Mouse (Mus musculus) MEL (cell line): ENCODE data around the gene Oprm1. TPM values are rescaled to one million over a fixed set of nuclear protein-coding genes. Genes with fewer than 3 reads are reported as not detected.

Experiments used
- DNase-seq: peaks from one replicate; pipeline ENCODE4 v3.0.0; 2011; ENCODE audit warnings: low read depth, low spot score
- H3K27ac ChIP-seq: 2 replicates; pipeline ENCODE4 v1.5.1; 2012; ENCODE audit warnings: low read depth, mild to moderate bottlenecking, control low read depth, low read length, moderate library complexity; ENCODE audit not compliant: control insufficient read depth
- H3K27me3 ChIP-seq, 2 experiments: fragments of 150-350 bp in 1 of 2; sonication (generic) in 1 of 2; 2 replicates each; pipeline ENCODE4 v1.6.1; 2012; ENCODE audit warnings: low read length in 2 of 2, mild to moderate bottlenecking in 2 of 2, improper control_type of control experiment in 1 of 2, moderate library complexity in 1 of 2; ENCODE audit not compliant: insufficient read depth in 2 of 2, control insufficient read depth in 1 of 2
- H3K36me3 ChIP-seq, 2 experiments: 2 replicates each; pipeline ENCODE4 v1.6.1; 2012 to 2014; ENCODE audit warnings: low read length in 2 of 2, improper control_type of control experiment in 1 of 2, inconsistent platforms in 1 of 2, mild to moderate bottlenecking in 1 of 2; ENCODE audit not compliant: insufficient read depth in 2 of 2, control insufficient read depth in 1 of 2
- H3K4me1 ChIP-seq, 2 experiments: fragments of 150-350 bp in 1 of 2; sonication (generic) in 1 of 2; 2 replicates each; pipeline ENCODE4 v1.6.1; 2012; ENCODE audit warnings: low read length in 2 of 2, improper control_type of control experiment in 1 of 2, mild to moderate bottlenecking in 1 of 2; ENCODE audit not compliant: insufficient read depth in 2 of 2, control insufficient read depth in 1 of 2
- H3K4me3 ChIP-seq, 2 experiments: fragments of 150-350 bp in 1 of 2; sonication (generic) in 1 of 2; 2 replicates each; pipeline ENCODE4 v1.5.1; 2012; ENCODE audit warnings: low read depth in 2 of 2, low read length in 2 of 2, mild to moderate bottlenecking in 2 of 2, moderate library complexity in 2 of 2, control low read depth in 1 of 2, improper control_type of control experiment in 1 of 2; ENCODE audit not compliant: control insufficient read depth in 1 of 2, insufficient read depth in 1 of 2
- H3K79me2 ChIP-seq: 2 replicates; pipeline ENCODE4 v1.6.1; 2012; ENCODE audit warnings: mild to moderate bottlenecking, low read length, moderate library complexity; ENCODE audit not compliant: control insufficient read depth, poor library complexity, insufficient read depth
- H3K9ac ChIP-seq: 2 replicates; pipeline ENCODE4 v1.6.1; 2012; ENCODE audit warnings: low read depth, mild to moderate bottlenecking, control low read depth, low read length, moderate library complexity; ENCODE audit not compliant: control insufficient read depth, poor library complexity, severe bottlenecking
- H3K9me3 ChIP-seq: fragments of 150-350 bp; sonication (generic); replicated peaks from 2 replicates; pipeline ENCODE4 v1.6.1; 2012; ENCODE audit warnings: mild to moderate bottlenecking, low read length, improper control_type of control experiment, moderate library complexity; ENCODE audit not compliant: insufficient read depth
- BHLHE40 ChIP-seq: IDR thresholded peaks from 2 replicates; pipeline ENCODE4 v1.6.1; 2012; ENCODE audit warnings: low read depth, mild to moderate bottlenecking, inconsistent platforms, low read length, improper control_type of control experiment, borderline replicate concordance
- CHD1 ChIP-seq: IDR thresholded peaks from 2 replicates; pipeline ENCODE4 v1.6.1; 2012; ENCODE audit warnings: low read depth, mild to moderate bottlenecking, inconsistent platforms, low read length, improper control_type of control experiment
- CHD2 ChIP-seq: IDR thresholded peaks from 2 replicates; pipeline ENCODE4 v1.6.1; 2011; ENCODE audit warnings: low read length, improper control_type of control experiment
- E2F4 ChIP-seq: IDR thresholded peaks from 2 replicates; pipeline ENCODE4 v1.6.1; 2011; ENCODE audit warnings: low read depth, low read length, improper control_type of control experiment, borderline replicate concordance
- ETS1 ChIP-seq: IDR thresholded peaks from 2 replicates; pipeline ENCODE4 v1.6.1; 2012; ENCODE audit warnings: low read depth, mild to moderate bottlenecking, inconsistent platforms, low read length, improper control_type of control experiment, moderate library complexity
- GABPA ChIP-seq: IDR thresholded peaks from 2 replicates; pipeline ENCODE4 v1.6.1; 2012; ENCODE audit warnings: low read depth, mild to moderate bottlenecking, inconsistent platforms, low read length, improper control_type of control experiment, moderate library complexity
- GATA1 ChIP-seq: IDR thresholded peaks from 2 replicates; pipeline ENCODE4 v1.6.1; 2011; ENCODE audit warnings: low read depth, low read length, improper control_type of control experiment
- HCFC1 ChIP-seq: IDR thresholded peaks from 2 replicates; pipeline ENCODE4 v1.6.1; 2012; ENCODE audit warnings: low read depth, mild to moderate bottlenecking, inconsistent platforms, low read length, improper control_type of control experiment, moderate library complexity
- JUND ChIP-seq: IDR thresholded peaks from 2 replicates; pipeline ENCODE4 v1.6.1; 2011; ENCODE audit warnings: low read depth, mild to moderate bottlenecking, improper control_type of control experiment, low read length
- KAT2A ChIP-seq: conservative IDR thresholded peaks from 2 replicates; pipeline ENCODE4 v1.6.1; 2012; ENCODE audit warnings: low read depth, low read length, improper control_type of control experiment, inconsistent platforms
- MAFK ChIP-seq: IDR thresholded peaks from 2 replicates; pipeline ENCODE4 v1.6.1; 2011; ENCODE audit warnings: low read depth, mild to moderate bottlenecking, low read length, improper control_type of control experiment, borderline replicate concordance
- MEF2A ChIP-seq: IDR thresholded peaks from 2 replicates; pipeline ENCODE4 v1.6.1; 2014; ENCODE audit warnings: low read depth, mild to moderate bottlenecking, inconsistent platforms, low read length, improper control_type of control experiment; ENCODE audit not compliant: poor library complexity, insufficient replicate concordance, severe bottlenecking; ENCODE audit errors: extremely low read depth
- MYB ChIP-seq: IDR thresholded peaks from 2 replicates; pipeline ENCODE4 v1.6.1; 2011; ENCODE audit warnings: mild to moderate bottlenecking, low read depth, low read length, improper control_type of control experiment
- MYC ChIP-seq: IDR thresholded peaks from 2 replicates; pipeline ENCODE4 v1.6.1; 2011; ENCODE audit warnings: low read depth, mild to moderate bottlenecking, low read length, improper control_type of control experiment, moderate library complexity
- NELFE ChIP-seq: IDR thresholded peaks from 2 replicates; pipeline ENCODE4 v1.6.1; 2011; ENCODE audit warnings: low read depth, low read length, improper control_type of control experiment
- NRF1 ChIP-seq: IDR thresholded peaks from 2 replicates; pipeline ENCODE4 v1.6.1; 2014; ENCODE audit warnings: low read depth, mild to moderate bottlenecking, inconsistent platforms, low read length, improper control_type of control experiment, moderate library complexity; ENCODE audit not compliant: poor library complexity, insufficient read depth, severe bottlenecking
- POLR2AphosphoS2 ChIP-seq: IDR thresholded peaks from 2 replicates; pipeline ENCODE4 v1.6.1; 2011; ENCODE audit warnings: low read length, improper control_type of control experiment
- POLR2AphosphoS5 ChIP-seq: IDR thresholded peaks from 2 replicates; pipeline ENCODE4 v1.6.1; 2012; ENCODE audit warnings: low read depth, borderline replicate concordance, mild to moderate bottlenecking, inconsistent platforms, low read length, moderate library complexity, mixed read lengths
- RAD21 ChIP-seq: IDR thresholded peaks from 2 replicates; pipeline ENCODE4 v1.6.1; 2011; ENCODE audit warnings: mild to moderate bottlenecking, low read depth, low read length, improper control_type of control experiment
- TAL1 ChIP-seq: IDR thresholded peaks from 2 replicates; pipeline ENCODE4 v1.6.1; 2012; ENCODE audit warnings: mild to moderate bottlenecking, inconsistent platforms, low read length, moderate library complexity, mixed read lengths
- UBTF ChIP-seq: IDR thresholded peaks from 2 replicates; pipeline ENCODE4 v1.6.1; 2012; ENCODE audit warnings: low read depth, mild to moderate bottlenecking, inconsistent platforms, low read length, improper control_type of control experiment, moderate library complexity, borderline replicate concordance; ENCODE audit not compliant: insufficient read depth
- USF1 ChIP-seq: IDR thresholded peaks from 2 replicates; pipeline ENCODE4 v1.6.1; 2014; ENCODE audit warnings: low read depth, mild to moderate bottlenecking, inconsistent platforms, low read length, improper control_type of control experiment, moderate library complexity
- ZMIZ1 ChIP-seq: IDR thresholded peaks from 2 replicates; pipeline ENCODE4 v1.6.1; 2012; ENCODE audit warnings: low read depth, mild to moderate bottlenecking, inconsistent platforms, low read length, improper control_type of control experiment, moderate library complexity
- polyA plus RNA-seq, 2 experiments: library from polyadenylated mRNA; stranded (reverse) in 1 of 2; unstranded in 1 of 2; fragments of >175 nt in 1 of 2; fragments of >200 nt in 1 of 2; gene quantifications; 2 replicates each; pipeline versions ENCODE4 v1.2.1 to v1.2.4; 2012; ENCODE audit warnings: low replicate concordance in 2 of 2, low read depth in 1 of 2; ENCODE audit not compliant: insufficient read length in 2 of 2, insufficient read depth in 1 of 2, missing spikeins in 1 of 2
- total RNA-seq: library from RNA; depleted of rRNA; stranded (reverse); fragments of 300-350 nt; gene quantifications from 2 replicates; pipeline ENCODE4 v1.2.3, GENCODE M21; 2012

The Oprm1 gene
- total and polyA plus RNA-seq, 3 experiments: not detected

- no peak for TF ChIP-seq CHD1
- no peak for TF ChIP-seq NRF1
- TF ChIP-seq MYC: no peak
- no peak for TF ChIP-seq MEF2A
- no peak for TF ChIP-seq MAFK
- TF ChIP-seq BHLHE40: no peak
- TF ChIP-seq GABPA: no peak
- TF ChIP-seq USF1: no peak
- TF ChIP-seq GATA1: no peak
- no peak for TF ChIP-seq NELFE
- no peak for TF ChIP-seq UBTF
- TF ChIP-seq POLR2AphosphoS5: no peak
- TF ChIP-seq MYB: no peak
- TF ChIP-seq JUND: no peak
- H3K27ac ChIP-seq: no peak overlapping the region
- no peaks in the 10 kb centered on the region for H3K27me3 ChIP-seq
- DNase-seq: no peak
- H3K9me3 ChIP-seq: no peaks in the 10 kb centered on the region
- H3K9ac ChIP-seq: no peak overlapping the region
- no peaks in the 10 kb centered on the region for H3K36me3 ChIP-seq
- no peak overlapping the region for H3K4me3 ChIP-seq
- H3K4me1 ChIP-seq: no peaks in the 10 kb centered on the region
- H3K79me2 ChIP-seq: no peaks in the 10 kb centered on the region
Observed at GRCm38 (mm10) chr10:6967588-6968242, 209.4 kb downstream of the Oprm1 start.

- Histone ChIP-seq H3K9me3 (no peaks in the 10 kb centered on the region), H3K27me3 (no peaks in the 10 kb centered on the region), H3K4me3 (no peak overlapping the region), H3K27ac (no peak overlapping the region), H3K36me3 (no peaks in the 10 kb centered on the region)
- TF ChIP-seq JUND (no peak), E2F4 (no peak), ZMIZ1 (no peak), ETS1 (no peak), HCFC1 (no peak), KAT2A (no peak), BHLHE40 (no peak), TAL1 (no peak), POLR2AphosphoS5 (no peak), POLR2AphosphoS2 (no peak), GABPA (no peak), GATA1 (no peak), CHD2 (no peak), MYB (no peak), UBTF (no peak), RAD21 (no peak)
- TF ChIP-seq, all 39 proteins: peak for 0
- DNase-seq: no peak
- Histone ChIP-seq H3K4me1 (no peaks in the 10 kb centered on the region), H3K79me2 (no peaks in the 10 kb centered on the region), H3K9ac (no peak overlapping the region)
Observed at GRCm38 (mm10) chr10:6968334-6968733, 210.0 kb downstream of the Oprm1 start.
